Mouse (Mus musculus): Measurements from ENCODE around the gene Fyn.

- TF ChIP-seq CTCF (IDR thresholded peaks at IDR 0.05; ENCODE audit: low read depth, low read length) (no peak), POLR2A (IDR thresholded peaks at IDR 0.05; ENCODE audit: extremely low read depth, insufficient read depth, low read length) (no peak)
Observed at GRCm38 (mm10) chr10:39518232-39518631, 149.6 kb downstream of the Fyn start.
